Mouse (Mus musculus): ENCODE measurements at regions not wholly inside any gene's neighbourhood (a gene's known extent, or its start where the extent isn't known, plus 50 kb on each side); places are given as distances from the start of the nearest gene placed in this dataset.
A peak's percentile ranks its signal among the peaks of the same experiment; 100 is the strongest.

GRCm38 (mm10) chr7:73184208-73185070 lies 190.9 kb upstream of the Rgma start:
- DNase-seq (ENCODE audit: extremely low spot score in 1 of 2, low spot score in 1 of 2), result no peak

GRCm38 (mm10) chr7:73185071-73185531 lies 190.2 kb upstream of the Rgma start:
- peak; percentile 47 to 50 for DNase-seq (ENCODE audit: extremely low spot score in 1 of 2, low spot score in 1 of 2)

GRCm38 (mm10) chr7:73185591-73185990 lies 189.7 kb upstream of the Rgma start:
- no peak for DNase-seq (ENCODE audit: extremely low spot score in 1 of 2, low spot score in 1 of 2)

GRCm38 (mm10) chr7:73186501-73186900 lies 188.8 kb upstream of the Rgma start:
- DNase-seq (ENCODE audit: extremely low spot score in 1 of 2, low spot score in 1 of 2), result peak in 1 of 2 experiments; percentile 61

GRCm38 (mm10) chr7:73191388-73192278 lies 183.7 kb upstream of the Rgma start:
- no peak for DNase-seq (ENCODE audit: extremely low spot score in 1 of 2, low spot score in 1 of 2)

GRCm38 (mm10) chr7:73192839-73193238 lies 182.5 kb upstream of the Rgma start:
- no peak for DNase-seq (ENCODE audit: extremely low spot score in 1 of 2, low spot score in 1 of 2)

- DNase-seq (ENCODE audit: extremely low spot score in 1 of 2, low spot score in 1 of 2), result no peak
Observed at GRCm38 (mm10) chr7:73195306-73195705, 180.0 kb upstream of the Rgma start.

GRCm38 (mm10) chr7:73196851-73197531 lies 178.3 kb upstream of the Rgma start:
- peak in 1 of 2 experiments; percentile 37 for DNase-seq (ENCODE audit: extremely low spot score in 1 of 2, low spot score in 1 of 2)

- no peak for DNase-seq (ENCODE audit: extremely low spot score in 1 of 2, low spot score in 1 of 2)
Observed at GRCm38 (mm10) chr7:73198069-73198468, 177.2 kb upstream of the Rgma start.

GRCm38 (mm10) chr7:73199967-73200366 lies 175.3 kb upstream of the Rgma start:
- DNase-seq (ENCODE audit: extremely low spot score in 1 of 2, low spot score in 1 of 2), result no peak

GRCm38 (mm10) chr7:73201330-73201729 lies 174.0 kb upstream of the Rgma start:
- no peak for DNase-seq (ENCODE audit: extremely low spot score in 1 of 2, low spot score in 1 of 2)

- DNase-seq (ENCODE audit: extremely low spot score in 1 of 2, low spot score in 1 of 2), result no peak
Observed at GRCm38 (mm10) chr7:73206922-73207811, 168.1 kb upstream of the Rgma start.

- no peak for DNase-seq (ENCODE audit: extremely low spot score in 1 of 2, low spot score in 1 of 2)
Observed at GRCm38 (mm10) chr7:73208479-73208816, 166.9 kb upstream of the Rgma start.

GRCm38 (mm10) chr7:73208817-73209602 lies 166.3 kb upstream of the Rgma start:
- no peak for DNase-seq (ENCODE audit: extremely low spot score in 1 of 2, low spot score in 1 of 2)

- no peak for DNase-seq (ENCODE audit: extremely low spot score in 1 of 2, low spot score in 1 of 2)
Observed at GRCm38 (mm10) chr7:73210078-73210477, 165.2 kb upstream of the Rgma start.

- no peak for DNase-seq (ENCODE audit: extremely low spot score in 1 of 2, low spot score in 1 of 2)
Observed at GRCm38 (mm10) chr7:73222237-73222915, 152.9 kb upstream of the Rgma start.

GRCm38 (mm10) chr7:73222929-73223512 lies 152.3 kb upstream of the Rgma start:
- no peak for DNase-seq (ENCODE audit: extremely low spot score in 1 of 2, low spot score in 1 of 2)

GRCm38 (mm10) chr7:73233539-73234158 lies 141.7 kb upstream of the Rgma start:
- peak in 1 of 2 experiments; percentile 23 for DNase-seq (ENCODE audit: extremely low spot score in 1 of 2, low spot score in 1 of 2)
